10 mouse cellular contexts compared by ENCODE assay signal in genomic region chr16:78427470-78428041, GRCm38 (mm10). TPM values are rescaled to one million over a fixed set of nuclear protein-coding genes. Genes with fewer than 3 reads are reported as not detected.
DNase-seq lines count a peak whose midpoint lies in the region; ATAC-seq and TF ChIP-seq lines count a peak whose summit lies in the region.
"Had no signal": no experiment of that assay in that cellular context is flagged by ENCODE, and none has a peak within 500 bp of the region (broad histone marks: within the 10 kb centered on the region; RNA-seq: fewer than 3 reads in every experiment).

No protein-coding gene starts in this region.

- H3K27me3 ChIP-seq in liver, adult 2 months (ENCODE audit: control insufficient read depth, insufficient read depth, low read length): no peaks in the 10 kb centered on the region
- no peaks in the 10 kb centered on the region for H3K27me3 ChIP-seq in liver, embryonic 11.5 days (replicated peaks; ENCODE audit: control insufficient read depth, insufficient read depth, low read length)
- no peaks in the 10 kb centered on the region for H3K27me3 ChIP-seq in embryonic facial prominence, embryonic 15.5 days
- no peaks in the 10 kb centered on the region for H3K27me3 ChIP-seq in heart, adult 2 months (ENCODE audit: control insufficient read depth, insufficient read depth, low read length)
- H3K27me3 ChIP-seq in kidney, embryonic 16.5 days (ENCODE audit: insufficient read depth, low read length): no peaks in the 10 kb centered on the region
- H3K27me3 ChIP-seq in limb, embryonic 14.5 days (ENCODE audit: control insufficient read depth, insufficient read depth, low read length): no peaks in the 10 kb centered on the region
- H3K27me3 ChIP-seq: CH12.LX had no signal

- H3K79me2 ChIP-seq in liver, adult 2 months (ENCODE audit: control insufficient read depth, insufficient read depth, low read length): no peaks in the 10 kb centered on the region
- H3K79me2 ChIP-seq in heart, adult 2 months (replicated peaks; ENCODE audit: control insufficient read depth, insufficient read depth, low read length): no peaks in the 10 kb centered on the region

- no peak for TF ChIP-seq CTCF in liver, adult 2 months (IDR thresholded peaks at IDR 0.05; ENCODE audit: low read depth, low read length)
- TF ChIP-seq CTCF in heart, adult 2 months (IDR thresholded peaks at IDR 0.05): no peak

- H3K36me3 ChIP-seq in liver, adult 2 months (ENCODE audit: control insufficient read depth, insufficient read depth, low read length): no peaks in the 10 kb centered on the region
- no peaks in the 10 kb centered on the region for H3K36me3 ChIP-seq in liver, embryonic 11.5 days (ENCODE audit: control insufficient read depth, insufficient read depth, low read length)
- no peaks in the 10 kb centered on the region for H3K36me3 ChIP-seq in embryonic facial prominence, embryonic 15.5 days
- peaks cover 2% of the 10 kb centered on the region for H3K36me3 ChIP-seq in heart, adult 2 months (ENCODE audit: control insufficient read depth, insufficient read depth, low read length)
- H3K36me3 ChIP-seq in kidney, embryonic 16.5 days (ENCODE audit: insufficient read depth, low read length): no peaks in the 10 kb centered on the region
- no peaks in the 10 kb centered on the region for H3K36me3 ChIP-seq in limb, embryonic 14.5 days (ENCODE audit: control insufficient read depth, insufficient read depth, low read length)

- ATAC-seq in liver, embryonic 11.5 days (replicated peaks; ENCODE audit: low FRiP score): no peak
- no peak; the same call in 1 of the 2 replicates for ATAC-seq in embryonic facial prominence, embryonic 15.5 days (ENCODE audit: insufficient number of reproducible peaks, low FRiP score, low TSS enrichment, low read depth)
- peak; percentile 76 for ATAC-seq in kidney, embryonic 16.5 days (ENCODE audit: low FRiP score, low TSS enrichment)
- peak; percentile 37; the same call in 1 of the 2 replicates for ATAC-seq in limb, embryonic 14.5 days (ENCODE audit: low FRiP score, low read depth)
- ATAC-seq in erythroblast, adult 5-6 weeks (replicated peaks; ENCODE audit: low FRiP score, poor library complexity, severe bottlenecking): no peak

- no peak overlapping the region for H3K4me3 ChIP-seq in liver, adult 2 months (ENCODE audit: insufficient read depth, low read depth, low read length)
- no peak overlapping the region for H3K4me3 ChIP-seq in liver, embryonic 11.5 days (ENCODE audit: low read depth, low read length)
- no peak overlapping the region for H3K4me3 ChIP-seq in embryonic facial prominence, embryonic 15.5 days (replicated peaks)
- peak overlapping the region; percentile 51 for H3K4me3 ChIP-seq in heart, adult 2 months
- H3K4me3 ChIP-seq in kidney, embryonic 16.5 days (ENCODE audit: low read length): peak overlapping the region; percentile 31
- H3K4me3 ChIP-seq in limb, embryonic 14.5 days (replicated peaks; ENCODE audit: low read length): no peak overlapping the region
- H3K4me3 ChIP-seq: erythroblast, embryonic 14.5 days had no signal

- no peak for TF ChIP-seq EP300 in heart, adult 2 months (IDR thresholded peaks at IDR 0.05; ENCODE audit: insufficient read depth, low read depth, low read length)

- TF ChIP-seq POLR2A in liver, adult 2 months (IDR thresholded peaks at IDR 0.05; ENCODE audit: extremely low read depth, insufficient read depth, low read length): no peak
- 0 out of 2 replicates have a peak, but pooled peaks have one; percentile 16 for TF ChIP-seq POLR2A in heart, adult 2 months (IDR thresholded peaks at IDR 0.05; ENCODE audit: insufficient read depth, low read depth, low read length)
- TF ChIP-seq POLR2A in limb, embryonic 14.5 days (IDR thresholded peaks at IDR 0.05; ENCODE audit: borderline replicate concordance, extremely low read depth, insufficient read depth, insufficient read length): no peak

- H3K9me3 ChIP-seq in liver, embryonic 11.5 days (ENCODE audit: control insufficient read depth, low read length): no peaks in the 10 kb centered on the region
- no peaks in the 10 kb centered on the region for H3K9me3 ChIP-seq in embryonic facial prominence, embryonic 15.5 days (replicated peaks)
- no peaks in the 10 kb centered on the region for H3K9me3 ChIP-seq in kidney, embryonic 16.5 days (ENCODE audit: low read length)
- H3K9me3 ChIP-seq in limb, embryonic 14.5 days (ENCODE audit: control insufficient read depth, low read length): no peaks in the 10 kb centered on the region

- DNase-seq in liver, adult 2 months (ENCODE audit: extremely low read depth, low read depth, low spot score): peak; percentile 15
- DNase-seq in liver, embryonic 11.5 days (ENCODE audit: low spot score): no peak
- peak; percentile 50 to 56 for DNase-seq in heart, adult 2 months
- peak; percentile 41 for DNase-seq in limb, embryonic 14.5 days (ENCODE audit: low spot score)
- peak; percentile 42 for DNase-seq in retina, embryonic 14.5 days (ENCODE audit: low spot score)

- H3K4me2 ChIP-seq in liver, embryonic 11.5 days: no peak overlapping the region
- peak overlapping the region; percentile 16; the same call in 1 of the 2 replicates for H3K4me2 ChIP-seq in embryonic facial prominence, embryonic 15.5 days (replicated peaks)
- peak overlapping the region; percentile 50 for H3K4me2 ChIP-seq in kidney, embryonic 16.5 days (replicated peaks; ENCODE audit: low read depth, low read length)
- peak overlapping the region; percentile 39 for H3K4me2 ChIP-seq in limb, embryonic 14.5 days (replicated peaks; ENCODE audit: low read depth, low read length, severe bottlenecking)

- WGBS in liver, adult 2 months: 58% methylated on average over 16 of the region's 16 CpGs
- 53% methylated on average over 16 of the region's 16 CpGs for WGBS in liver, embryonic 11.5 days
- WGBS in embryonic facial prominence, embryonic 15.5 days: 39% methylated on average over 16 of the region's 16 CpGs
- WGBS in heart, adult 2 months: 12% methylated on average over 16 of the region's 16 CpGs
- 9% methylated on average over 16 of the region's 16 CpGs for WGBS in kidney, embryonic 16.5 days
- 24% methylated on average over 16 of the region's 16 CpGs for WGBS in limb, embryonic 14.5 days

- no peaks in the 10 kb centered on the region for H3K4me1 ChIP-seq in liver, adult 2 months (ENCODE audit: control insufficient read depth, insufficient read depth, low read length)
- H3K4me1 ChIP-seq in liver, embryonic 11.5 days (replicated peaks; ENCODE audit: control insufficient read depth, insufficient read depth, low read length): no peaks in the 10 kb centered on the region
- H3K4me1 ChIP-seq in embryonic facial prominence, embryonic 15.5 days: 0 out of 2 replicates have a peak, but pooled peaks cover 6% of the 10 kb centered on the region
- H3K4me1 ChIP-seq in heart, adult 2 months (ENCODE audit: control insufficient read depth, insufficient read depth, low read length): peaks cover 3% of the 10 kb centered on the region
- 0 out of 2 replicates have a peak, but pooled peaks cover 7% of the 10 kb centered on the region for H3K4me1 ChIP-seq in kidney, embryonic 16.5 days (ENCODE audit: insufficient read depth, low read length)
- no peaks in the 10 kb centered on the region for H3K4me1 ChIP-seq in limb, embryonic 14.5 days (ENCODE audit: control insufficient read depth, insufficient read depth, low read length)

- intact Hi-C loops in heart, adult 2 months (cut with DNase I): loop anchor here (5.0 kb wide), 2 partner anchors 35 to 50 kb away; partner anchors contain the start of gene Btg3

- H3K27ac ChIP-seq in liver, adult 2 months (replicated peaks; ENCODE audit: insufficient read depth, low read depth, low read length): no peak overlapping the region
- no peak overlapping the region for H3K27ac ChIP-seq in liver, embryonic 11.5 days (ENCODE audit: low read depth, low read length)
- H3K27ac ChIP-seq in embryonic facial prominence, embryonic 15.5 days (replicated peaks): no peak overlapping the region
- H3K27ac ChIP-seq in heart, adult 2 months: peak overlapping the region; percentile 86
- H3K27ac ChIP-seq in kidney, embryonic 16.5 days (ENCODE audit: low read length): no peak overlapping the region
- no peak overlapping the region for H3K27ac ChIP-seq in limb, embryonic 14.5 days (replicated peaks; ENCODE audit: low read depth, low read length)

- no peak overlapping the region for H3K9ac ChIP-seq in liver, adult 2 months (ENCODE audit: low read depth, low read length)
- H3K9ac ChIP-seq in liver, embryonic 11.5 days (ENCODE audit: low read depth, low read length): no peak overlapping the region
- H3K9ac ChIP-seq in embryonic facial prominence, embryonic 15.5 days: no peak overlapping the region
- H3K9ac ChIP-seq in heart, adult 2 months (ENCODE audit: low read depth, low read length): peak overlapping the region; percentile 67
- peak overlapping the region; percentile 29; the same call in 1 of the 2 replicates for H3K9ac ChIP-seq in kidney, embryonic 16.5 days (replicated peaks; ENCODE audit: low read length)
- no peak overlapping the region for H3K9ac ChIP-seq in limb, embryonic 14.5 days (ENCODE audit: low read depth, low read length, severe bottlenecking)

RNA-seq across cellular contexts. Expression of gene Btg3, which starts 50.6 kb away (rescaled TPM):
- total RNA-seq in liver, adult 2 months (2014; rRNA removed): 1.5 and 1.9 TPM in 2 replicates
- polyA plus RNA-seq in liver, adult 2 months (2012; rRNA removed): 0.17 and 0.73 TPM in 2 replicates
- 42.7 and 46.7 TPM in 2 replicates for polyA plus RNA-seq in liver, embryonic 11.5 days (2014; fragmentation: Nextera tagmentation; extraction: Ambion mirVana)
- 67.0 and 70.9 TPM in 2 replicates for polyA plus RNA-seq in embryonic facial prominence, embryonic 15.5 days (2015; fragmentation: Nextera tagmentation; extraction: Ambion mirVana)
- 1 to 10 TPM; 6.8 to 7.1 TPM for total RNA-seq in heart, adult 2 months (2021)
- 1.7 and 4.5 TPM in 2 replicates for polyA plus RNA-seq in heart, adult 2 months (2012; rRNA removed)
- 24.7 and 33.1 TPM in 2 replicates for polyA plus RNA-seq in kidney, embryonic 16.5 days (2015; fragmentation: Nextera tagmentation; extraction: Ambion mirVana)
- 15.3 and 15.5 TPM in 2 replicates for polyA plus RNA-seq in limb, embryonic 14.5 days (2012; rRNA removed)
- polyA plus RNA-seq in limb, embryonic 14.5 days (2014; fragmentation: Nextera tagmentation; extraction: Ambion mirVana): 46.8 and 50.5 TPM in 2 replicates
- total RNA-seq in erythroblast, adult 5-6 weeks (2015; ENCODE audit: low replicate concordance): 23.1 and 27.8 TPM in 2 replicates
- 5.3 and 14.2 TPM in 2 replicates for total RNA-seq in erythroblast, adult 5-6 weeks (2017; ENCODE audit: low replicate concordance)

Comparison
In these comparisons a context has a peak if more than half of its experiments do, and no peak if none do; other contexts are left out.
1. H3K4me3 ChIP-seq: peak in heart, adult 2 months (single experiment) and kidney, embryonic 16.5 days (single experiment); none in liver, adult 2 months (single experiment), liver, embryonic 11.5 days (single experiment), embryonic facial prominence, embryonic 15.5 days (single experiment) and limb, embryonic 14.5 days (single experiment).
2. H3K9ac ChIP-seq: peak in heart, adult 2 months (single experiment) and kidney, embryonic 16.5 days (single experiment); none in liver, adult 2 months (single experiment), liver, embryonic 11.5 days (single experiment), embryonic facial prominence, embryonic 15.5 days (single experiment) and limb, embryonic 14.5 days (single experiment).
3. ATAC-seq: peak in kidney, embryonic 16.5 days (single experiment) and limb, embryonic 14.5 days (single experiment); none in liver, embryonic 11.5 days (single experiment), embryonic facial prominence, embryonic 15.5 days (single experiment) and erythroblast, adult 5-6 weeks (single experiment).